Mouse (Mus musculus): ENCODE results near the gene Slc24a2. TPM values are rescaled to one million over a fixed set of nuclear protein-coding genes. Genes with fewer than 3 reads are reported as not detected.

Gene Slc24a2
- total and polyA plus RNA-seq, 2 experiments from 2014 or later = 5.0 to 29.6 TPM

- H3K27me3 ChIP-seq (ENCODE audit: insufficient read depth, low read length) = no peaks in the 10 kb centered on the region
- DNase-seq (ENCODE audit: low spot score) = peak; percentile 36
- H3K27ac ChIP-seq = no peak overlapping the region
- no peak for TF ChIP-seq CTCF (IDR thresholded peaks at IDR 0.05; ENCODE audit: low read depth)
- H3K4me2 ChIP-seq (ENCODE audit: low read depth, low read length) = no peak overlapping the region
- no peaks in the 10 kb centered on the region for H3K4me1 ChIP-seq (ENCODE audit: insufficient read depth, low read length)
- WGBS = 29% methylated on average over 6 of the region's 6 CpGs
- no peaks in the 10 kb centered on the region for H3K36me3 ChIP-seq (ENCODE audit: insufficient read depth, low read length)
- no peak overlapping the region for H3K4me3 ChIP-seq (ENCODE audit: low read length)
- ATAC-seq = no peak
- H3K9ac ChIP-seq (replicated peaks; ENCODE audit: low read length) = no peak overlapping the region
- H3K9me3 ChIP-seq (ENCODE audit: low read length) = no peaks in the 10 kb centered on the region
Observed at GRCm38 (mm10) chr4:86989301-86989700, 241.0 kb downstream of the Slc24a2 start.

GRCm38 (mm10) chr4:86987846-86988245 lies 242.4 kb downstream of the Slc24a2 start:
- TF ChIP-seq CTCF (IDR thresholded peaks at IDR 0.05; ENCODE audit: low read depth) = no peak
- no peaks in the 10 kb centered on the region for H3K36me3 ChIP-seq (ENCODE audit: insufficient read depth, low read length)
- no peaks in the 10 kb centered on the region for H3K9me3 ChIP-seq (ENCODE audit: low read length)
- DNase-seq (ENCODE audit: low spot score) = no peak
- H3K4me3 ChIP-seq (ENCODE audit: low read length) = no peak overlapping the region
- H3K27ac ChIP-seq = no peak overlapping the region
- H3K9ac ChIP-seq (replicated peaks; ENCODE audit: low read length) = no peak overlapping the region
- H3K27me3 ChIP-seq (ENCODE audit: insufficient read depth, low read length) = no peaks in the 10 kb centered on the region
- ATAC-seq = no peak
- no peak overlapping the region for H3K4me2 ChIP-seq (ENCODE audit: low read depth, low read length)
- no peaks in the 10 kb centered on the region for H3K4me1 ChIP-seq (ENCODE audit: insufficient read depth, low read length)
- WGBS = 87% methylated on average over 4 of the region's 4 CpGs

DNA sequence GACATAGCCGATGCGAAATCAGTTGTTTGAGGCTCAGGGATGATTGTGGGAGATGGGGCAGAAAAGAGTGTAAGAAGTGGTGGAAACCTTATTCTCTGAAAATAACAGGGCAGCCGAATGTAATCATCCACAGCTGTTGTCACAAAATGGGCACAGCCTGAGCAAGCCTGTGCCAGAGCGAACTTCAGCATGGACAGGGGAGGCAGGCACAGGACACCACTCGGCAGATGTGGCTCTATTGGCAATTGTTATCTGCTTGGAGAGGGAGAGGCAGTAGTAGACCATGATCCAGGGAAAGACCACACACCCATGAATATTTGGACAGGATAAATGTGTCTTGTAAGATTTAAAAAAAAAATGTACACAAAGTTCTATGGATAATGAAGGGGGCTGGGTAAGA lies 253.0 kb downstream of the Slc24a2 start:
- WGBS = 88% methylated on average over 5 of the region's 5 CpGs
- no peaks in the 10 kb centered on the region for H3K9me3 ChIP-seq (ENCODE audit: low read length)
- H3K4me3 ChIP-seq (ENCODE audit: low read length) = no peak overlapping the region
- H3K27me3 ChIP-seq (ENCODE audit: insufficient read depth, low read length) = no peaks in the 10 kb centered on the region
- H3K4me1 ChIP-seq (ENCODE audit: insufficient read depth, low read length) = no peaks in the 10 kb centered on the region
- H3K9ac ChIP-seq (replicated peaks; ENCODE audit: low read length) = no peak overlapping the region
- TF ChIP-seq CTCF (IDR thresholded peaks at IDR 0.05; ENCODE audit: low read depth) = no peak
- H3K36me3 ChIP-seq (ENCODE audit: insufficient read depth, low read length) = no peaks in the 10 kb centered on the region
- DNase-seq (ENCODE audit: low spot score) (no peak), ATAC-seq (no peak)
- no peak overlapping the region for H3K4me2 ChIP-seq (ENCODE audit: low read depth, low read length)
- H3K27ac ChIP-seq = no peak overlapping the region

DNA sequence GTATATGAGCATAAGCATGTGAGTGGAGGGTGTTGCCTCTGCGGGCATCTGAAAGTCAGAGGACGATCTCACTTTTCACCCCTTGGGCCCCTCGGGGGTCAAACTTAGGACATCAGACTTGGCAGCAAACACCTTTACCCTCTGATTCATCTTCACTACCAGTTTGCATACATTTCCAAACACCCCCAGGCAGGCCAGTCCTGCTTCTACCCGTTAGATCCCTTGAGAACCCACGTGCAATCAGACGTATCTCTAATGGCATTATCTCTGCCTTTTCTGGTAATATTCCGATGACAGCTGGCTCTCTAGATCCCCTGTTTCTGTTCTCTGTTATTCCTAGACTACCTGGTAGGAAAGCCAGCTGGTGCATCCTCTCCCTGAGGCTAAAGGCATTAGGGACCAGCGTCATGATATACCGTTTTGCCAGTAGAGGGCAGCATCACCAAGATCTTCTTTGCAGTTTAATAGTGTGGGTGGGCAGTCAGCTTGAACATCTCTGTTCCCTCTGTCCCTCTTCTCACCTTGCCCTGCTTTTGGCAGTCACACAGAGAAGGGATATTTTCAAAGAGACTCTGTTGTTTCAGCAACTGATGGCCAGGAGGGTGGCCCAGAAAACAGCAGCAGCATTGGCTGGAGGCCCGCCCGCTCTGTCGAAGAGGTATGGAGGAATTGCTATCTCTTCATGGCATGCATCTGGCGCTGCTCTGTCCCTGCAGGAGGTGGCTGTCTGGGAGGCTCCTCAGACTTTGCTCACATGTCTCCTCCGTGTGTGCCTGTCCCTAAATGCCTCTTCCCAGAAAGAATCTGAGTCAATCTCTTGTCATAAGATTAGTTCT lies 272.5 kb downstream of the Slc24a2 start:
- DNase-seq (ENCODE audit: low spot score) (peak; percentile 89), ATAC-seq (peak; percentile 91)
- no peak overlapping the region for H3K9ac ChIP-seq (replicated peaks; ENCODE audit: low read length)
- peak overlapping the region; percentile 34 for H3K4me2 ChIP-seq (ENCODE audit: low read depth, low read length)
- no peaks in the 10 kb centered on the region for H3K27me3 ChIP-seq (ENCODE audit: insufficient read depth, low read length)
- 0 out of 2 replicates have a peak, but pooled peaks cover 3% of the 10 kb centered on the region for H3K4me1 ChIP-seq (ENCODE audit: insufficient read depth, low read length)
- H3K4me3 ChIP-seq (ENCODE audit: low read length) = no peak overlapping the region
- peak; percentile 88 for TF ChIP-seq CTCF (IDR thresholded peaks at IDR 0.05; ENCODE audit: low read depth)
- no peaks in the 10 kb centered on the region for H3K9me3 ChIP-seq (ENCODE audit: low read length)
- WGBS = 36% methylated on average over 14 of the region's 14 CpGs
- H3K27ac ChIP-seq = no peak overlapping the region
- H3K36me3 ChIP-seq (ENCODE audit: insufficient read depth, low read length) = no peaks in the 10 kb centered on the region

DNA sequence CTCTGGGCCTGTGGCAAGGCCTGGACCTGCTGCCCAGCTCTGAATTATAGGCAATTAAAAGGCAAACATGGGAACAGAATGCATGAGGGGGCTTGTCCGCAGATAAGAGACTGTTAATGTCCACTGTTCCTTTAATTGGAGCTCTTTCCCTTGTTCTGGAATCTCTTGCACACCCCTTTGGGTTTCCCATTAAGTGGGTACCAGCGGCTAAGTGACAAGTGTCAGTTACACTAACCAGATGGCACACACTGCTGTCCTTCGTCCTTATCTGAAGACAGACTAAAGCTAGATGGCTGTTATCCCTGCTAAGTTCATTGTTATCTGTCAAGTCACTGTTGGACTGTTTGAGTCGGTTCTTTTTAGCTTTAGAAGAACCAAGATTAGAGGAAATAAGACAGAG lies 274.8 kb downstream of the Slc24a2 start:
- no peak for ATAC-seq
- DNase-seq (ENCODE audit: low spot score) = no peak
- no peaks in the 10 kb centered on the region for H3K9me3 ChIP-seq (ENCODE audit: low read length)
- WGBS = 85% methylated on average over 4 of the region's 4 CpGs
- no peaks in the 10 kb centered on the region for H3K36me3 ChIP-seq (ENCODE audit: insufficient read depth, low read length)
- TF ChIP-seq CTCF (IDR thresholded peaks at IDR 0.05; ENCODE audit: low read depth) = no peak
- no peaks in the 10 kb centered on the region for H3K27me3 ChIP-seq (ENCODE audit: insufficient read depth, low read length)
- no peak overlapping the region for H3K4me3 ChIP-seq (ENCODE audit: low read length)
- no peak overlapping the region for H3K27ac ChIP-seq
- no peak overlapping the region for H3K4me2 ChIP-seq (ENCODE audit: low read depth, low read length)
- no peak overlapping the region for H3K9ac ChIP-seq (replicated peaks; ENCODE audit: low read length)
- 0 out of 2 replicates have a peak, but pooled peaks cover 3% of the 10 kb centered on the region for H3K4me1 ChIP-seq (ENCODE audit: insufficient read depth, low read length)

DNA sequence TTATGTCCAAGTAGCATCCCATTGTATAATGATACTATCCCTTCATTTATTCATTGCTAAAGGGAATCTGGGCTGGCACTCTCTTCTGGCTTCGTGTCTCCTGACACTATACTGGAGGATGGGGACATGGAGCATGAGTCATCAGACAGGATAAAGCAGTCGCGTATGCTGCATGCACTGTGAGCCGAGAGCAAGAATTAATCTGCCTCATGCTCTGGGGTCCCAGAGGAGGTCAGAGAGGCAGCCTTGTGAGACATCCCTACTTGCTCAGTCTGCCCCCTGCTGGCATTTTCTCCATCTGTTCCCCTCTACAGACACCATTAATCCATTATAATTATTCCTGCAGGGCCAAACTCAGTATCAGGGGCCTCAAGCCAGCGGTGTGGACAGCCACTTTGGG lies 276.8 kb downstream of the Slc24a2 start:
- Histone ChIP-seq H3K27ac (no peak overlapping the region), H3K4me3 (ENCODE audit: low read length) (no peak overlapping the region), H3K9me3 (ENCODE audit: low read length) (no peaks in the 10 kb centered on the region), H3K27me3 (ENCODE audit: insufficient read depth, low read length) (no peaks in the 10 kb centered on the region), H3K9ac (replicated peaks; ENCODE audit: low read length) (no peak overlapping the region), H3K4me2 (ENCODE audit: low read depth, low read length) (no peak overlapping the region), H3K4me1 (ENCODE audit: insufficient read depth, low read length) (0 out of 2 replicates have a peak, but pooled peaks cover 3% of the 10 kb centered on the region), H3K36me3 (ENCODE audit: insufficient read depth, low read length) (no peaks in the 10 kb centered on the region)
- 0 out of 2 replicates have a peak, but pooled peaks have one; percentile 2 for TF ChIP-seq CTCF (IDR thresholded peaks at IDR 0.05; ENCODE audit: low read depth)
- WGBS = 41% methylated on average over 5 of the region's 5 CpGs
- DNase-seq (ENCODE audit: low spot score) = no peak
- ATAC-seq = no peak

DNA sequence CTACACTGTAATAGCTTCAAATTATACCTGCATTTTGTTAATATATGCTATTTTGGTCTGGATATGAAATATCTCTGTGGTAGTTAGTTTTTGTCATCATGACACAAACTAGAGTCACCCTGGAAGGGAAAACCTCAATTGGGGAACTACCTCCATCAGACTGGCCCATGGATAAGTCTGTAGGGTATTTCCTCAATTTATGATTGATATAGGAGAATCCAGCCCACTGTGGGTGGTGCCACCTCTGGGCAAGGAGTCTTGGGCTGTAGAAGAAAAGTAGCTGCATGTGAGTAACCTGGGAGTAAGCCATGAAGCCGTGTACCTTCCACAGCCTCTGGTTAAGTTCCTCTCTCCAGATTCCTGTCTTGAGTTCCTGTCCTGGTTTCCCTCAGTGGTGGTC lies 281.5 kb downstream of the Slc24a2 start:
- Histone ChIP-seq H3K27me3 (ENCODE audit: insufficient read depth, low read length) (no peaks in the 10 kb centered on the region), H3K36me3 (ENCODE audit: insufficient read depth, low read length) (no peaks in the 10 kb centered on the region), H3K9me3 (ENCODE audit: low read length) (no peaks in the 10 kb centered on the region), H3K9ac (replicated peaks; ENCODE audit: low read length) (no peak overlapping the region), H3K4me2 (ENCODE audit: low read depth, low read length) (no peak overlapping the region), H3K4me1 (ENCODE audit: insufficient read depth, low read length) (no peaks in the 10 kb centered on the region), H3K27ac (no peak overlapping the region), H3K4me3 (ENCODE audit: low read length) (no peak overlapping the region)
- no peak for TF ChIP-seq CTCF (IDR thresholded peaks at IDR 0.05; ENCODE audit: low read depth)
- DNase-seq (ENCODE audit: low spot score) (no peak), ATAC-seq (no peak)
- 94% methylated on average over 1 of the region's 1 CpGs for WGBS

All from hindbrain, postnatal 0 days (tissue).